Mouse (Mus musculus): ENCODE measurements around the gene Ubr3. TPM values are rescaled to one million over a fixed set of nuclear protein-coding genes. Genes with fewer than 3 reads are reported as not detected.
A peak's percentile ranks its signal among the peaks of the same experiment; 100 is the strongest.
"Not testable (repeated sequence)": the region's sequence is repeated elsewhere in the genome, so short reads cannot be mapped to it uniquely, and the experiment has no call there.

Gene Ubr3
- total RNA-seq, 2 experiments from 2014 or later: 108 to 118 TPM

- DNase-seq: peak; percentile 51
- intact Hi-C loops (cut with DNase I; ENCODE audit: low total_unique reads): no loop called here
Observed at GRCm38 (mm10) chr2:69897618-69898575, 851 bp downstream of the Ubr3 start.

GRCm38 (mm10) chr2:69903541-69903940, 6.5 kb downstream of the Ubr3 start:
- intact Hi-C loops (cut with DNase I; ENCODE audit: low total_unique reads): no loop called here
- no peak for DNase-seq

- intact Hi-C loops (cut with DNase I; ENCODE audit: low total_unique reads); DNase-seq: not testable (repeated sequence)
Observed at GRCm38 (mm10) chr2:69907394-69907793, 10.3 kb downstream of the Ubr3 start.

GRCm38 (mm10) chr2:69912801-69913200, 15.8 kb downstream of the Ubr3 start:
- DNase-seq: no peak
- intact Hi-C loops (cut with DNase I; ENCODE audit: low total_unique reads): no loop called here

GRCm38 (mm10) chr2:69917301-69917700, 20.3 kb downstream of the Ubr3 start:
- no peak for DNase-seq
- intact Hi-C loops (cut with DNase I; ENCODE audit: low total_unique reads): no loop called here

GRCm38 (mm10) chr2:69924943-69925342, 27.9 kb downstream of the Ubr3 start:
- no peak for DNase-seq
- intact Hi-C loops (cut with DNase I; ENCODE audit: low total_unique reads): no loop called here

- intact Hi-C loops (cut with DNase I; ENCODE audit: low total_unique reads): no loop called here
- no peak for DNase-seq
Observed at GRCm38 (mm10) chr2:69936331-69936730, 39.3 kb downstream of the Ubr3 start.

GRCm38 (mm10) chr2:69939226-69939625, 42.2 kb downstream of the Ubr3 start:
- intact Hi-C loops (cut with DNase I; ENCODE audit: low total_unique reads): no loop called here
- no peak for DNase-seq

- intact Hi-C loops (cut with DNase I; ENCODE audit: low total_unique reads): no loop called here
- no peak for DNase-seq
Observed at GRCm38 (mm10) chr2:69939649-69940048, 42.6 kb downstream of the Ubr3 start.

- no peak for DNase-seq
- intact Hi-C loops (cut with DNase I; ENCODE audit: low total_unique reads): no loop called here
Observed at GRCm38 (mm10) chr2:69941391-69942030, 44.5 kb downstream of the Ubr3 start.

GRCm38 (mm10) chr2:69952849-69953248, 55.8 kb downstream of the Ubr3 start:
- DNase-seq: no peak
- intact Hi-C loops (cut with DNase I; ENCODE audit: low total_unique reads): no loop called here

GRCm38 (mm10) chr2:69955635-69956034, 58.6 kb downstream of the Ubr3 start:
- no peak for DNase-seq
- intact Hi-C loops (cut with DNase I; ENCODE audit: low total_unique reads): no loop called here

GRCm38 (mm10) chr2:69957622-69958021, 60.6 kb downstream of the Ubr3 start:
- no peak for DNase-seq
- intact Hi-C loops (cut with DNase I; ENCODE audit: low total_unique reads): no loop called here

- no peak for DNase-seq
- intact Hi-C loops (cut with DNase I; ENCODE audit: low total_unique reads): no loop called here
Observed at GRCm38 (mm10) chr2:69974896-69975295, 77.8 kb downstream of the Ubr3 start.

GRCm38 (mm10) chr2:69989224-69989623, 92.2 kb downstream of the Ubr3 start:
- intact Hi-C loops (cut with DNase I; ENCODE audit: low total_unique reads): no loop called here
- DNase-seq: no peak

GRCm38 (mm10) chr2:69990647-69991046, 93.6 kb downstream of the Ubr3 start:
- DNase-seq: no peak
- intact Hi-C loops (cut with DNase I; ENCODE audit: low total_unique reads): no loop called here

- peak; percentile 16 for DNase-seq
- intact Hi-C loops (cut with DNase I; ENCODE audit: low total_unique reads): not testable (repeated sequence)
Observed at GRCm38 (mm10) chr2:69994082-69994736, 97.2 kb downstream of the Ubr3 start.

GRCm38 (mm10) chr2:69994779-69995178, 97.7 kb downstream of the Ubr3 start:
- intact Hi-C loops (cut with DNase I; ENCODE audit: low total_unique reads): no loop called here
- no peak for DNase-seq

GRCm38 (mm10) chr2:69999097-69999770, 102.2 kb downstream of the Ubr3 start:
- intact Hi-C loops (cut with DNase I; ENCODE audit: low total_unique reads): no loop called here
- DNase-seq: no peak

GRCm38 (mm10) chr2:70000316-70000715, 103.3 kb downstream of the Ubr3 start:
- no peak for DNase-seq
- intact Hi-C loops (cut with DNase I; ENCODE audit: low total_unique reads): no loop called here

Data from gastrocnemius, postnatal 14 days (tissue).